Mouse (Mus musculus): ENCODE results near the gene Mrps35. TPM values are rescaled to one million over a fixed set of nuclear protein-coding genes. Genes with fewer than 3 reads are reported as not detected.

The Mrps35 gene
- 120 and 136 TPM in 2 replicates for polyA plus RNA-seq (2021; fragmentation: Nextera tagmentation)
- long read RNA-seq, experiment 1, full-length matches to known transcripts, result 58 of 84 reads
- long read RNA-seq, experiment 1, partial matches to known transcripts, result 0 of 84 reads
- long read RNA-seq, experiment 1, other reads (novel, unspliced or antisense), result 26 of 84 reads
- long read RNA-seq, experiment 2, full-length matches to known transcripts, result 57 of 88 reads
- long read RNA-seq, experiment 2, partial matches to known transcripts, result 4 of 88 reads
- long read RNA-seq, experiment 2, other reads (novel, unspliced or antisense), result 27 of 88 reads

GRCm38 (mm10) chr6:147042291-147043290, at the start of gene Mrps35:
Mrps35 (plus strand) TSS chr6:147042764.

GRCm38 (mm10) chr6:147032303-147032925, 10.2 kb upstream of the Mrps35 start, which contains the start of gene Rep15:
Rep15 (plus strand) TSS chr6:147032584.

GRCm38 (mm10) chr6:147086594-147087225, 44.1 kb downstream of the Mrps35 start, which contains the start of gene Mansc4:
Mansc4 (minus strand) TSS chr6:147087032.

GRCm38 (mm10) chr6:147091136-147092120, 48.9 kb downstream of the Mrps35 start, which contains the start of gene Klhl42:
Klhl42 (plus strand) TSS chr6:147091379.

Other genes with a start within 250 kb of the Mrps35 start
- gene Arntl2, start 246.7 kb upstream of the Mrps35 start, polyA plus RNA-seq (2021; fragmentation: Nextera tagmentation), result 1.5 and 1.8 TPM in 2 replicates
- 0.16 TPM in 1 of 2 replicates, not detected in the other for gene Smco2, start 192.7 kb upstream of the Mrps35 start, polyA plus RNA-seq (2021; fragmentation: Nextera tagmentation)
- 14.9 and 21.2 TPM in 2 replicates for gene Ppfibp1, start 154.3 kb upstream of the Mrps35 start, polyA plus RNA-seq (2021; fragmentation: Nextera tagmentation)
- gene 1700034J05Rik, start 88.3 kb upstream of the Mrps35 start, polyA plus RNA-seq (2021; fragmentation: Nextera tagmentation), result not detected in 2 replicates
- gene Rep15, start 10.2 kb upstream of the Mrps35 start, polyA plus RNA-seq (2021; fragmentation: Nextera tagmentation), result 0.69 and 0.86 TPM in 2 replicates
- gene Mansc4, start 44.3 kb downstream of the Mrps35 start, polyA plus RNA-seq (2021; fragmentation: Nextera tagmentation), result 0.84 and 1.3 TPM in 2 replicates
- 6.7 and 6.8 TPM in 2 replicates for gene Klhl42, start 48.6 kb downstream of the Mrps35 start, polyA plus RNA-seq (2021; fragmentation: Nextera tagmentation)
- gene Pthlh, start 221.4 kb downstream of the Mrps35 start, polyA plus RNA-seq (2021; fragmentation: Nextera tagmentation), result 6.3 and 6.9 TPM in 2 replicates